Mouse (Mus musculus) hindbrain, embryonic 11.5 days (tissue): ENCODE data around the gene Galnt16. TPM values are rescaled to one million over a fixed set of nuclear protein-coding genes. Genes with fewer than 3 reads are reported as not detected.

Experiments
- ATAC-seq: fragments of 200-750 bp; cut with Nextera tagmentation; 2 replicates; pipeline ENCODE4 v1.8.0; 2017; ENCODE audit warnings: mild to moderate bottlenecking, moderate TSS enrichment, moderate library complexity; ENCODE audit not compliant: low FRiP score
- DNase-seq: peaks from one replicate; pipeline ENCODE4 v3.0.0-alpha.2; 2015; ENCODE audit warnings: low spot score
- H3K27ac ChIP-seq: fragments of 300-500 bp; sonication (generic); 2 replicates; pipeline ENCODE4 v1.5.1; 2014; ENCODE audit warnings: mild to moderate bottlenecking, low read depth, low read length
- H3K27me3 ChIP-seq: fragments of 300-500 bp; sonication (generic); 2 replicates; pipeline ENCODE4 v1.6.1; 2014; ENCODE audit warnings: mild to moderate bottlenecking, low read length, moderate library complexity, mixed read lengths; ENCODE audit not compliant: control insufficient read depth, insufficient read depth
- H3K36me3 ChIP-seq: fragments of 300-500 bp; sonication (generic); 2 replicates; pipeline ENCODE4 v1.6.1; 2014; ENCODE audit warnings: mild to moderate bottlenecking, low read length, moderate library complexity, mixed read lengths; ENCODE audit not compliant: control insufficient read depth, insufficient read depth
- H3K4me1 ChIP-seq: fragments of 300-500 bp; sonication (generic); replicated peaks from 2 replicates; pipeline ENCODE4 v1.6.1; 2014; ENCODE audit warnings: low read length, mixed read lengths; ENCODE audit not compliant: control insufficient read depth, insufficient read depth
- H3K4me2 ChIP-seq: fragments of 300-500 bp; sonication (generic); replicated peaks from 2 replicates; pipeline ENCODE4 v1.6.1; 2014; ENCODE audit warnings: mild to moderate bottlenecking, low read depth, low read length
- H3K4me3 ChIP-seq: fragments of 300-500 bp; sonication (generic); 2 replicates; pipeline ENCODE4 v1.5.1; 2014; ENCODE audit warnings: low read depth, low read length
- H3K9ac ChIP-seq: fragments of 300-500 bp; sonication (generic); 2 replicates; pipeline ENCODE4 v1.6.1; 2014; ENCODE audit warnings: low read depth, low read length
- H3K9me3 ChIP-seq: fragments of 300-500 bp; sonication (generic); 2 replicates; pipeline ENCODE4 v1.6.1; 2016; ENCODE audit warnings: low read length; ENCODE audit not compliant: control insufficient read depth
- WGBS: fragments of 180-500 bp; shearing (Covaris S2); extraction: QIAGEN DNeasy Blood & Tissue Kit; methylation state at CpG from one replicate; pipeline ENCODE4 v1.1.7; 2014; 5-methylcytosine and 5-hydroxymethylcytosine counted together
- polyA plus RNA-seq: library from polyadenylated mRNA; unstranded; fragments of >200 nt; fragmentation: Nextera tagmentation; extraction: Ambion mirVana; gene quantifications from 2 replicates; pipeline ENCODE4 v1.2.1, GENCODE M21; 2014

The Galnt16 gene
- polyA plus RNA-seq, 1 experiment from 2014 or later: 9.1 TPM

- DNase-seq (no peak), ATAC-seq (no peak)
- Histone ChIP-seq H3K4me1 (peaks cover 2% of the 10 kb centered on the region; the same call in 1 of the 2 replicates), H3K27me3 (peaks cover 2% of the 10 kb centered on the region; the same call in 1 of the 2 replicates), H3K9me3 (no peaks in the 10 kb centered on the region), H3K4me3 (no peak overlapping the region), H3K27ac (no peak overlapping the region), H3K9ac (no peak overlapping the region), H3K4me2 (no peak overlapping the region), H3K36me3 (no peaks in the 10 kb centered on the region)
- WGBS: 7% methylated on average over 7 of the region's 7 CpGs
Measured at GRCm38 (mm10) chr12:80525513-80525912, 7.4 kb downstream of the Galnt16 start.

GRCm38 (mm10) chr12:80526511-80526910 is 8.4 kb downstream of the Galnt16 start:
- Histone ChIP-seq H3K9ac (no peak overlapping the region), H3K4me1 (peaks cover 2% of the 10 kb centered on the region; the same call in 1 of the 2 replicates), H3K9me3 (no peaks in the 10 kb centered on the region), H3K27me3 (no peaks in the 10 kb centered on the region), H3K4me3 (no peak overlapping the region), H3K36me3 (no peaks in the 10 kb centered on the region), H3K4me2 (no peak overlapping the region), H3K27ac (no peak overlapping the region)
- WGBS: 70% methylated on average over 2 of the region's 2 CpGs
- ATAC-seq (no peak), DNase-seq (no peak)

GRCm38 (mm10) chr12:80527727-80528389 is 9.8 kb downstream of the Galnt16 start:
- Histone ChIP-seq H3K27ac (no peak overlapping the region), H3K4me1 (peaks cover 2% of the 10 kb centered on the region; the same call in 1 of the 2 replicates), H3K36me3 (no peaks in the 10 kb centered on the region), H3K4me3 (no peak overlapping the region), H3K4me2 (no peak overlapping the region), H3K27me3 (no peaks in the 10 kb centered on the region), H3K9me3 (no peaks in the 10 kb centered on the region), H3K9ac (no peak overlapping the region)
- 80% methylated on average over 5 of the region's 5 CpGs for WGBS
- DNase-seq (no peak), ATAC-seq (no peak)

- ATAC-seq (no peak), DNase-seq (no peak)
- Histone ChIP-seq H3K4me1 (peaks cover 2% of the 10 kb centered on the region; the same call in 1 of the 2 replicates), H3K27ac (no peak overlapping the region), H3K4me2 (no peak overlapping the region), H3K36me3 (no peaks in the 10 kb centered on the region), H3K27me3 (no peaks in the 10 kb centered on the region), H3K9me3 (no peaks in the 10 kb centered on the region), H3K9ac (no peak overlapping the region), H3K4me3 (no peak overlapping the region)
- 84% methylated on average over 2 of the region's 2 CpGs for WGBS
Measured at GRCm38 (mm10) chr12:80530052-80530451, 12.0 kb downstream of the Galnt16 start.

GRCm38 (mm10) chr12:80530630-80531029 is 12.6 kb downstream of the Galnt16 start:
- ATAC-seq (no peak), DNase-seq (no peak)
- H3K4me2 ChIP-seq: no peak overlapping the region
- 75% methylated on average over 6 of the region's 6 CpGs for WGBS
- no peaks in the 10 kb centered on the region for H3K9me3 ChIP-seq
- H3K9ac ChIP-seq: no peak overlapping the region
- H3K27ac ChIP-seq: no peak overlapping the region
- H3K36me3 ChIP-seq: no peaks in the 10 kb centered on the region
- no peak overlapping the region for H3K4me3 ChIP-seq
- H3K4me1 ChIP-seq: no peaks in the 10 kb centered on the region
- no peaks in the 10 kb centered on the region for H3K27me3 ChIP-seq

GRCm38 (mm10) chr12:80531585-80531984 is 13.5 kb downstream of the Galnt16 start:
- Histone ChIP-seq H3K36me3 (no peaks in the 10 kb centered on the region), H3K9me3 (no peaks in the 10 kb centered on the region), H3K4me2 (no peak overlapping the region), H3K9ac (no peak overlapping the region), H3K4me1 (no peaks in the 10 kb centered on the region), H3K27ac (no peak overlapping the region), H3K4me3 (no peak overlapping the region), H3K27me3 (no peaks in the 10 kb centered on the region)
- ATAC-seq (no peak), DNase-seq (no peak)
- WGBS: 86% methylated on average over 10 of the region's 10 CpGs

- H3K4me2 ChIP-seq: no peak overlapping the region
- no peaks in the 10 kb centered on the region for H3K27me3 ChIP-seq
- H3K27ac ChIP-seq: no peak overlapping the region
- H3K4me3 ChIP-seq: no peak overlapping the region
- no peaks in the 10 kb centered on the region for H3K36me3 ChIP-seq
- H3K4me1 ChIP-seq: no peaks in the 10 kb centered on the region
- no peak overlapping the region for H3K9ac ChIP-seq
- no peaks in the 10 kb centered on the region for H3K9me3 ChIP-seq
- ATAC-seq (no peak), DNase-seq (no peak)
- WGBS: 76% methylated on average over 2 of the region's 2 CpGs
Measured at GRCm38 (mm10) chr12:80533876-80534275, 15.8 kb downstream of the Galnt16 start.

GRCm38 (mm10) chr12:80537313-80537712 is 19.2 kb downstream of the Galnt16 start:
- H3K36me3 ChIP-seq: no peaks in the 10 kb centered on the region
- H3K9ac ChIP-seq: no peak overlapping the region
- no peaks in the 10 kb centered on the region for H3K4me1 ChIP-seq
- H3K27me3 ChIP-seq: no peaks in the 10 kb centered on the region
- no peaks in the 10 kb centered on the region for H3K9me3 ChIP-seq
- H3K4me2 ChIP-seq: no peak overlapping the region
- WGBS: 86% methylated on average over 2 of the region's 2 CpGs
- no peak overlapping the region for H3K4me3 ChIP-seq
- ATAC-seq (no peak), DNase-seq (no peak)
- no peak overlapping the region for H3K27ac ChIP-seq

GRCm38 (mm10) chr12:80538311-80538710 is 20.2 kb downstream of the Galnt16 start:
- Histone ChIP-seq H3K27ac (no peak overlapping the region), H3K4me3 (no peak overlapping the region), H3K4me2 (no peak overlapping the region), H3K4me1 (no peaks in the 10 kb centered on the region), H3K9ac (no peak overlapping the region), H3K9me3 (no peaks in the 10 kb centered on the region), H3K27me3 (no peaks in the 10 kb centered on the region), H3K36me3 (no peaks in the 10 kb centered on the region)
- ATAC-seq (no peak), DNase-seq (no peak)
- WGBS: 60% methylated on average over 6 of the region's 6 CpGs
